18 mouse cellular contexts compared by ENCODE assay signal in genomic region chr2:68426074-68426473, GRCm38 (mm10). TPM values are rescaled to one million over a fixed set of nuclear protein-coding genes. Genes with fewer than 3 reads are reported as not detected.
DNase-seq lines count a peak whose midpoint lies in the region; ATAC-seq and TF ChIP-seq lines count a peak whose summit lies in the region.
"Had no signal": no experiment of that assay in that cellular context is flagged by ENCODE, and none has a peak within 500 bp of the region (broad histone marks: within the 10 kb centered on the region; RNA-seq: fewer than 3 reads in every experiment).

No protein-coding gene starts in this region.

- 48% methylated on average over 4 of the region's 4 CpGs for WGBS in liver, embryonic 11.5 days
- 96% methylated on average over 4 of the region's 4 CpGs for WGBS in midbrain, postnatal 0 days
- 94% methylated on average over 4 of the region's 4 CpGs for WGBS in hindbrain, embryonic 13.5 days

- H3K4me1 ChIP-seq in erythroblast, embryonic 14.5 days (ENCODE audit: control insufficient read depth), result peaks cover 30% of the 10 kb centered on the region
- H3K4me1 ChIP-seq in liver, embryonic 11.5 days (replicated peaks; ENCODE audit: control insufficient read depth, insufficient read depth, low read length), result peaks cover 9% of the 10 kb centered on the region
- H3K4me1 ChIP-seq in midbrain, postnatal 0 days (ENCODE audit: insufficient read depth, low read length), result no peaks in the 10 kb centered on the region
- H3K4me1 ChIP-seq in hindbrain, embryonic 13.5 days (replicated peaks), result no peaks in the 10 kb centered on the region; the same call in 1 of the 2 replicates

- peak; percentile 53 for DNase-seq in kidney, adult 9 months
- no peak for DNase-seq in kidney, adult 18-20 months
- DNase-seq in liver, embryonic 11.5 days (ENCODE audit: low spot score), result no peak
- no peak for DNase-seq in midbrain, postnatal 0 days (ENCODE audit: low spot score)
- DNase-seq in cerebellum, adult 9-11 months, result no peak
- DNase-seq: adrenal gland, postnatal 25 days; B cell, adult 2 months; cerebellum, postnatal 14 days; heart, adult 18-20 months; left cerebral cortex, postnatal 4 days; lung, adult 2 months had no signal

- no peaks in the 10 kb centered on the region for H3K36me3 ChIP-seq in erythroblast, embryonic 14.5 days (ENCODE audit: control insufficient read depth)
- H3K36me3 ChIP-seq in liver, embryonic 11.5 days (ENCODE audit: control insufficient read depth, insufficient read depth, low read length), result no peaks in the 10 kb centered on the region
- no peaks in the 10 kb centered on the region for H3K36me3 ChIP-seq in midbrain, postnatal 0 days (ENCODE audit: insufficient read depth, low read length)
- H3K36me3 ChIP-seq in hindbrain, embryonic 13.5 days, result no peaks in the 10 kb centered on the region
- H3K36me3 ChIP-seq: midbrain, embryonic 13.5 days had no signal

- H3K27ac ChIP-seq in liver, embryonic 11.5 days (ENCODE audit: low read depth, low read length), result peak overlapping the region; percentile 64
- H3K27ac ChIP-seq in midbrain, postnatal 0 days (ENCODE audit: low read depth, low read length), result no peak overlapping the region
- H3K27ac ChIP-seq in hindbrain, embryonic 13.5 days, result no peak overlapping the region
- H3K27ac ChIP-seq: layer of hippocampus, adult 2 months; macrophage; midbrain, embryonic 13.5 days had no signal

- H3K4me2 ChIP-seq in liver, embryonic 11.5 days, result peak overlapping the region; percentile 15; the same call in 1 of the 2 replicates
- no peak overlapping the region for H3K4me2 ChIP-seq in midbrain, postnatal 0 days (ENCODE audit: low read depth, low read length, poor library complexity, severe bottlenecking)
- H3K4me2 ChIP-seq in hindbrain, embryonic 13.5 days, result no peak overlapping the region
- H3K4me2 ChIP-seq: midbrain, embryonic 13.5 days had no signal

- peak overlapping the region; percentile 41 for H3K4me3 ChIP-seq in erythroblast, embryonic 14.5 days (replicated peaks)
- H3K4me3 ChIP-seq in liver, embryonic 11.5 days (ENCODE audit: low read depth, low read length), result no peak overlapping the region
- no peak overlapping the region for H3K4me3 ChIP-seq in midbrain, postnatal 0 days (ENCODE audit: low read depth, low read length)
- no peak overlapping the region for H3K4me3 ChIP-seq in hindbrain, embryonic 13.5 days
- H3K4me3 ChIP-seq: layer of hippocampus, adult 2 months; midbrain, embryonic 13.5 days had no signal

- peak; percentile 100 for ATAC-seq in liver, embryonic 11.5 days (replicated peaks; ENCODE audit: low FRiP score)
- peak; percentile 98 for ATAC-seq in megakaryocyte-erythroid progenitor cell, adult 5-6 weeks (replicated peaks; ENCODE audit: low FRiP score, low TSS enrichment, poor library complexity, severe bottlenecking)
- no peak for ATAC-seq in midbrain, postnatal 0 days (ENCODE audit: low FRiP score)
- ATAC-seq in hindbrain, embryonic 13.5 days (ENCODE audit: low FRiP score), result no peak
- ATAC-seq: hindbrain, embryonic 16.5 days; midbrain, embryonic 13.5 days had no signal

- no peaks in the 10 kb centered on the region for H3K27me3 ChIP-seq in erythroblast, embryonic 14.5 days (ENCODE audit: control insufficient read depth)
- H3K27me3 ChIP-seq in liver, embryonic 11.5 days (replicated peaks; ENCODE audit: control insufficient read depth, insufficient read depth, low read length), result no peaks in the 10 kb centered on the region
- no peaks in the 10 kb centered on the region for H3K27me3 ChIP-seq in midbrain, postnatal 0 days (ENCODE audit: insufficient read depth, low read length)
- no peaks in the 10 kb centered on the region for H3K27me3 ChIP-seq in hindbrain, embryonic 13.5 days
- H3K27me3 ChIP-seq: midbrain, embryonic 13.5 days had no signal

- H3K9ac ChIP-seq in liver, embryonic 11.5 days (ENCODE audit: low read depth, low read length), result no peak overlapping the region
- no peak overlapping the region for H3K9ac ChIP-seq in midbrain, postnatal 0 days (replicated peaks; ENCODE audit: low read length, poor library complexity, severe bottlenecking)
- H3K9ac ChIP-seq in hindbrain, embryonic 13.5 days, result no peak overlapping the region
- H3K9ac ChIP-seq: midbrain, embryonic 13.5 days had no signal

- peaks cover 2% of the 10 kb centered on the region; the same call in 1 of the 2 replicates for H3K9me3 ChIP-seq in erythroblast, embryonic 14.5 days (ENCODE audit: control insufficient read depth, low read length)
- no peaks in the 10 kb centered on the region for H3K9me3 ChIP-seq in liver, embryonic 11.5 days (ENCODE audit: control insufficient read depth, low read length)
- H3K9me3 ChIP-seq in midbrain, postnatal 0 days (ENCODE audit: low read length), result no peaks in the 10 kb centered on the region
- H3K9me3 ChIP-seq in hindbrain, embryonic 13.5 days, result no peaks in the 10 kb centered on the region
- H3K9me3 ChIP-seq: midbrain, embryonic 13.5 days had no signal

- no peak for TF ChIP-seq CTCF in midbrain, postnatal 0 days (IDR thresholded peaks at IDR 0.05)

RNA-seq across cellular contexts. Expression of gene Stk39, which starts 46.0 kb away (rescaled TPM):
- not detected in 2 replicates for polyA plus RNA-seq in erythroblast, embryonic 14.5 days (2012)
- 7.8 and 9.9 TPM in 2 replicates for polyA plus RNA-seq in liver, embryonic 11.5 days (2014; fragmentation: Nextera tagmentation; extraction: Ambion mirVana)
- 2.1 and 4.3 TPM in 2 replicates for total RNA-seq in megakaryocyte-erythroid progenitor cell, adult 5-6 weeks (2014; fragmentation: Nextera tagmentation)
- total RNA-seq in megakaryocyte-erythroid progenitor cell, adult 5-6 weeks (2017), result 1.3 and 1.6 TPM in 2 replicates
- 33.9 and 37.9 TPM in 2 replicates for total RNA-seq in midbrain, postnatal 0 days (2014; rRNA removed)
- polyA plus RNA-seq in midbrain, postnatal 0 days (2015; fragmentation: Nextera tagmentation; extraction: Ambion mirVana), result 20.9 and 23.4 TPM in 2 replicates
- polyA plus RNA-seq in hindbrain, embryonic 13.5 days (2015; fragmentation: Nextera tagmentation; extraction: Ambion mirVana), result 36.8 and 39.4 TPM in 2 replicates

Comparison
In these comparisons a context has a peak if more than half of its experiments do, and no peak if none do; other contexts are left out.
1. ATAC-seq: peak in liver, embryonic 11.5 days (single experiment) and megakaryocyte-erythroid progenitor cell, adult 5-6 weeks (single experiment); none in midbrain, postnatal 0 days (single experiment) and hindbrain, embryonic 13.5 days (single experiment).